Mouse (Mus musculus) erythroblast, adult 5-6 weeks (primary cell): Measurements from ENCODE around the gene Sec31a. TPM values are rescaled to one million over a fixed set of nuclear protein-coding genes. Genes with fewer than 3 reads are reported as not detected.

ENCODE experiments used
- ATAC-seq: replicated peaks from 2 replicates; pipeline ENCODE4 v1.8.0; 2016; ENCODE audit warnings: moderate number of reproducible peaks, mild to moderate bottlenecking, moderate TSS enrichment, inconsistent platforms; ENCODE audit not compliant: poor library complexity, low FRiP score, severe bottlenecking
- total RNA-seq, 2 experiments: library from RNA; stranded (forward) in 1 of 2; stranded (reverse) in 1 of 2; fragments of 150-400 nt in 1 of 2; fragments of 200-764, 138-1000 nt in 1 of 2; gene quantifications; 2 replicates each; pipeline versions ENCODE4 v1.2.3 to v1.2.4; 2015 to 2017; ENCODE audit warnings: low replicate concordance in 2 of 2

Gene Sec31a
- total RNA-seq, 2 experiments from 2014 or later: 24.3 to 26.5 TPM

- no peak for ATAC-seq
Measured at GRCm38 (mm10) chr5:100354644-100355043, 61.4 kb downstream of the Sec31a start.

- ATAC-seq: no peak
Measured at GRCm38 (mm10) chr5:100352986-100353848, 62.8 kb downstream of the Sec31a start.

GRCm38 (mm10) chr5:100350907-100351456 is 65.1 kb downstream of the Sec31a start:
- ATAC-seq: no peak

GRCm38 (mm10) chr5:100349287-100350215 is 66.5 kb downstream of the Sec31a start:
- ATAC-seq: no peak

GRCm38 (mm10) chr5:100345118-100345517 is 70.9 kb downstream of the Sec31a start:
- no peak for ATAC-seq

GRCm38 (mm10) chr5:100343087-100343486 is 72.9 kb downstream of the Sec31a start:
- no peak for ATAC-seq

GRCm38 (mm10) chr5:100342422-100342821 is 73.6 kb downstream of the Sec31a start:
- ATAC-seq: no peak

- no peak for ATAC-seq
Measured at GRCm38 (mm10) chr5:100341042-100341441, 75.0 kb downstream of the Sec31a start.

- ATAC-seq: no peak
Measured at GRCm38 (mm10) chr5:100337852-100338251, 78.2 kb downstream of the Sec31a start.

GRCm38 (mm10) chr5:100336876-100337275 is 79.2 kb downstream of the Sec31a start:
- ATAC-seq: no peak

- ATAC-seq: no peak
Measured at GRCm38 (mm10) chr5:100335581-100336080, 80.4 kb downstream of the Sec31a start.

GRCm38 (mm10) chr5:100334686-100335085 is 81.3 kb downstream of the Sec31a start:
- no peak for ATAC-seq

GRCm38 (mm10) chr5:100333607-100334380 is 82.2 kb downstream of the Sec31a start:
- no peak for ATAC-seq

GRCm38 (mm10) chr5:100332300-100333004 is 83.6 kb downstream of the Sec31a start:
- no peak for ATAC-seq

GRCm38 (mm10) chr5:100331636-100332035 is 84.4 kb downstream of the Sec31a start:
- ATAC-seq: no peak

- ATAC-seq: no peak
Measured at GRCm38 (mm10) chr5:100322081-100322480, 94.0 kb downstream of the Sec31a start.

GRCm38 (mm10) chr5:100317842-100318241 is 98.2 kb downstream of the Sec31a start:
- no peak for ATAC-seq

- no peak for ATAC-seq
Measured at GRCm38 (mm10) chr5:100317010-100317409, 99.0 kb downstream of the Sec31a start.

GRCm38 (mm10) chr5:100315646-100316045 is 100.4 kb downstream of the Sec31a start:
- no peak for ATAC-seq
